Mouse (Mus musculus): Measurements from ENCODE around the gene Apoc1.
A peak's percentile ranks its signal among the peaks of the same experiment; 100 is the strongest.
"Not testable (repeated sequence)": the region's sequence is repeated elsewhere in the genome, so short reads cannot be mapped to it uniquely, and the experiment has no call there.

The Apoc1 gene

GRCm38 (mm10) chr7:19697949-19698906, 5.8 kb upstream of the Apoc1 start:
- peak; percentile 65 for DNase-seq (ENCODE audit: low read depth, low spot score)
- Histone ChIP-seq H3K27me3 (ENCODE audit: control insufficient read depth, insufficient read depth, low read length, poor library complexity, severe bottlenecking) (no peaks in the 10 kb centered on the region), H3K36me3 (ENCODE audit: control insufficient read depth, insufficient read depth, low read length, poor library complexity, severe bottlenecking) (no peaks in the 10 kb centered on the region)

GRCm38 (mm10) chr7:19696336-19696873, 3.9 kb upstream of the Apoc1 start:
- Histone ChIP-seq H3K27me3 (ENCODE audit: control insufficient read depth, insufficient read depth, low read length, poor library complexity, severe bottlenecking) (no peaks in the 10 kb centered on the region), H3K36me3 (ENCODE audit: control insufficient read depth, insufficient read depth, low read length, poor library complexity, severe bottlenecking) (no peaks in the 10 kb centered on the region)
- DNase-seq (ENCODE audit: low read depth, low spot score), result no peak

DNA sequence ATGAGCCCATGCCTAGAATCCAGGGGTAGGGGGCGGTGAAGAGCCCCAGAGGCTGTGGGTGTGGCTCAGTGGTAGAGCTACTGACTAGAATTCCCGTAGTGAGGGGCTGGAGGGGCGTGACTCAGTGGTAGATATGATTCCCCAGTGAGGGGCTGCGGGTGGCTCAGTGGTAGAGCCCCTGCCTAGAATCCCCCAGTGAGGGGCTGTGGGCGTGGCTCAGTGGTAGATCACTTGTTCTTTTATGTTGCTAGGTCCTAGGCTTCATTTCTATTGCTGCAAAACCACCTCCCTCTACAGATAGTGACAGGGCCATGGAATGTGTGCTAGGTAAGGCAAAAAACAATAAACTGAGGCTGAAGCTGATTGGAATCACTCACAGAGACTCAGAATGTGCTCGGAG, 3.4 kb upstream of the Apoc1 start:
- DNase-seq (ENCODE audit: low read depth, low spot score), result no peak
- no peaks in the 10 kb centered on the region for H3K36me3 ChIP-seq (ENCODE audit: control insufficient read depth, insufficient read depth, low read length, poor library complexity, severe bottlenecking)
- H3K27me3 ChIP-seq (ENCODE audit: control insufficient read depth, insufficient read depth, low read length, poor library complexity, severe bottlenecking), result no peaks in the 10 kb centered on the region

DNA sequence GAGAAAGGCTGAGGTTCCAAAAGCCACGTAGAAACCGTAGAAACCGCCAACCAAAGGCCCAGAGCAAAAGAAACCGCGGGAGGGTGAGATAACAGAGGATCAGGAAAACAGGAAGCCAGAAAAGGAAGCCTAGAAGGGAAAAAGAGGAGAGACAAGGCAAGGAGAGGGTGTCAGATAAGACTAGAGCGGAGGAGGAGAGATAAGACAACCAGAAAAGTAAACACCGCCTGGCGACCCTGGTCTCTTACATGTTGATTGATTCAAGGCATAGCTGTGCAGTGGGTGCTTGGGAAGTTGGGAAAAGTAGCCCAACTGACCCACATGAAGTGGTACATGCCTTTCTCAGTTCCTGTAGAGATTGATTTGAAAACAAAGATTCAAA, 2.7 kb upstream of the Apoc1 start:
- no peaks in the 10 kb centered on the region for H3K36me3 ChIP-seq (ENCODE audit: control insufficient read depth, insufficient read depth, low read length, poor library complexity, severe bottlenecking)
- DNase-seq (ENCODE audit: low read depth, low spot score), result no peak
- H3K27me3 ChIP-seq (ENCODE audit: control insufficient read depth, insufficient read depth, low read length, poor library complexity, severe bottlenecking), result no peaks in the 10 kb centered on the region

- DNase-seq (ENCODE audit: low read depth, low spot score), result no peak
- no peaks in the 10 kb centered on the region for H3K27me3 ChIP-seq (ENCODE audit: control insufficient read depth, insufficient read depth, low read length, poor library complexity, severe bottlenecking)
- no peaks in the 10 kb centered on the region for H3K36me3 ChIP-seq (ENCODE audit: control insufficient read depth, insufficient read depth, low read length, poor library complexity, severe bottlenecking)
These were observed 2.1 kb upstream of the Apoc1 start for GRCm38 (mm10) chr7:19694336-19695212.

- Histone ChIP-seq H3K36me3 (ENCODE audit: control insufficient read depth, insufficient read depth, low read length, poor library complexity, severe bottlenecking) (no peaks in the 10 kb centered on the region), H3K27me3 (ENCODE audit: control insufficient read depth, insufficient read depth, low read length, poor library complexity, severe bottlenecking) (no peaks in the 10 kb centered on the region)
- no peak for DNase-seq (ENCODE audit: low read depth, low spot score)
These were observed 961 bp upstream of the Apoc1 start for GRCm38 (mm10) chr7:19693421-19693820.

DNA sequence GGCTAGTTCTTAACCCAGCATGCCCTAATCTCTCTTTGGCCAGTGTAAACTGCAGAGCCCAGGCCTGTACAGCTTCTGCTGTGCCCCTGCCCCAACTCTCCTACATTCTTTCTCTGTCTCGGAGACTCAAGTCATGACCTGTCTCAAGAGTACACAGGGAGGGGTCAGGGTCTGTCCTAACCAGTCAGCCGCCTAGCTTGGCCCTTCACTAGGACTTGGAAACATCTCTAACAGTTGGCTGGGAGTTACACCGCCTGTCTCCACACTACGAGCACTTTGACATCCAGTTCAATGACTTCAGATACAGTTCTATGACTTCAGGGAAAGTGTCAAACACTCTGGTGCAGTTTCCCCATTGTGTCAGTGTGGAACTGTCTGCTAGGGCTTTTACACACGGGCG, 1.0 kb downstream of the Apoc1 start:
- H3K27me3 ChIP-seq (ENCODE audit: control insufficient read depth, insufficient read depth, low read length, poor library complexity, severe bottlenecking), result no peaks in the 10 kb centered on the region
- no peaks in the 10 kb centered on the region for H3K36me3 ChIP-seq (ENCODE audit: control insufficient read depth, insufficient read depth, low read length, poor library complexity, severe bottlenecking)
- no peak for DNase-seq (ENCODE audit: low read depth, low spot score)

DNA sequence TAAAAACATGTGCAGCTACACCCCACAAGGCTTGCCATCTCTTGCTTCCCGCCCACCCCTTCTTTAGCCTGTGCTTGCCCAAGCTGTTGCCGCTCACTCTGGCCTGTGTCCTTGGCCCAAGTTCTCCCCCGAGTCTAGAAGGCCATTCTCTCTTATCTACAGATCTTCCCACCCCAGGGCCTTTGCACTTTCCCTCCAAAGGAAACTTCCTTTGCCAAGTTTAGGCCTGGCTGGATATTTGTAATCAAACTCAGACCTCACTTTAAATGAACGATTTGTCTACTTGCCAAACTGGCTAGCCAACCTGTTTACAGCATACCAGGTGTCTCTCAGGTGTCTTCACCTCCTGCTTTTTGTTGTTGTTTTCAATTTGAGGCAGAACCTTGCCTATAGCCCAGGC, 1.6 kb downstream of the Apoc1 start:
- no peak for DNase-seq (ENCODE audit: low read depth, low spot score)
- Histone ChIP-seq H3K36me3 (ENCODE audit: control insufficient read depth, insufficient read depth, low read length, poor library complexity, severe bottlenecking) (no peaks in the 10 kb centered on the region), H3K27me3 (ENCODE audit: control insufficient read depth, insufficient read depth, low read length, poor library complexity, severe bottlenecking) (no peaks in the 10 kb centered on the region)

- no peaks in the 10 kb centered on the region for H3K36me3 ChIP-seq (ENCODE audit: control insufficient read depth, insufficient read depth, low read length, poor library complexity, severe bottlenecking)
These were observed 3.8 kb downstream of the Apoc1 start for GRCm38 (mm10) chr7:19688611-19689010.

GRCm38 (mm10) chr7:19688101-19688500, 4.4 kb downstream of the Apoc1 start:
- no peaks in the 10 kb centered on the region for H3K36me3 ChIP-seq (ENCODE audit: control insufficient read depth, insufficient read depth, low read length, poor library complexity, severe bottlenecking)
- no peaks in the 10 kb centered on the region for H3K27me3 ChIP-seq (ENCODE audit: control insufficient read depth, insufficient read depth, low read length, poor library complexity, severe bottlenecking)
- no peak for DNase-seq (ENCODE audit: low read depth, low spot score)

More at GRCm38 (mm10) chr7:19688611-19689010, 3.8 kb downstream of the Apoc1 start:
- no peaks in the 10 kb centered on the region for H3K27me3 ChIP-seq (ENCODE audit: control insufficient read depth, insufficient read depth, low read length, poor library complexity, severe bottlenecking)
- no peak for DNase-seq (ENCODE audit: low read depth, low spot score)

- not testable (repeated sequence) for H3K36me3 ChIP-seq (ENCODE audit: control insufficient read depth, insufficient read depth, low read length, poor library complexity, severe bottlenecking); DNase-seq (ENCODE audit: low read depth, low spot score); H3K27me3 ChIP-seq (ENCODE audit: control insufficient read depth, insufficient read depth, low read length, poor library complexity, severe bottlenecking)
These were observed 5.4 kb downstream of the Apoc1 start for GRCm38 (mm10) chr7:19686927-19687583.

DNA sequence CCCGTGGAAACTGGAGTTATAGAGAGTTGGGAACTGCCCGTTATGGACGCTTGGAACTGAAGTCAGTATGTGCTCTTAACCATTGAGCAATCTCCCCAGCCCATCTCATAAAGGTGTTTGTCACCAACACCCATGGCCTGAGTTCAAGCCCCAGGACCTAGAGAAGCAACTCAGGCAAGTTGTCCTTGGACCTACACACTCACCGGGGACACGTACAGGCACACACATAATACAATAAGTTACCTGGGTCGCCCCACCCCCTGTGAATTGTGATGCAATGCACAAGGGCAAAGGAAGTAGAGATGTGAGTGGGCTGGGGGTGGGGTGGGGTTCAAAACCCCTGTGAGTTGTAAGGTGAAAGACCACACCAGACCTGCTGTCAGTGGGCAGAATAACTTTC, 5.9 kb downstream of the Apoc1 start:
- no peak for DNase-seq (ENCODE audit: low read depth, low spot score)
- no peaks in the 10 kb centered on the region for H3K27me3 ChIP-seq (ENCODE audit: control insufficient read depth, insufficient read depth, low read length, poor library complexity, severe bottlenecking)
- no peaks in the 10 kb centered on the region for H3K36me3 ChIP-seq (ENCODE audit: control insufficient read depth, insufficient read depth, low read length, poor library complexity, severe bottlenecking)

GRCm38 (mm10) chr7:19685374-19685773, 7.1 kb downstream of the Apoc1 start:
- DNase-seq (ENCODE audit: low read depth, low spot score), result no peak
- H3K27me3 ChIP-seq (ENCODE audit: control insufficient read depth, insufficient read depth, low read length, poor library complexity, severe bottlenecking), result no peaks in the 10 kb centered on the region
- no peaks in the 10 kb centered on the region for H3K36me3 ChIP-seq (ENCODE audit: control insufficient read depth, insufficient read depth, low read length, poor library complexity, severe bottlenecking)

DNA sequence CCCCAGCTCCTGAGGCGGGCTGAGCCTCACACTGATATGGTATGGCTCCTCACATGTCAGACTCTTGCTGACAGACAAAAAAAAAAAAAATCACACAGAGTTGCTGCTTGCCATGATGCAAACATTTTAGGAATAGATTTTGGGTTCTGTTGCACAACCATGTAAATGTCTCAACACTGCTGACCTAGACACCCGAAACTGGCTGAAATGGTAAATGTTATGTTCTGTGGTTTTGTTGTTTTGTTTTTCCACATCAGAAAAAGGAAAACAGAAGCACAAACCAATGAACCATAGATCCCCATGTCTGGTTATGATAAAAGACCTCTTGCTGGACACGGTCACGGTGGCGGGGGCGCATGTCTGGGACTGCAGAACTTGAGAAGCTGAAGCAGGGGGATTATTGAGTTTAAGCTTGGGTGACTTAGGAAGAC, 8.7 kb downstream of the Apoc1 start:
- H3K27me3 ChIP-seq (ENCODE audit: control insufficient read depth, insufficient read depth, low read length, poor library complexity, severe bottlenecking), result no peaks in the 10 kb centered on the region
- no peaks in the 10 kb centered on the region for H3K36me3 ChIP-seq (ENCODE audit: control insufficient read depth, insufficient read depth, low read length, poor library complexity, severe bottlenecking)
- DNase-seq (ENCODE audit: low read depth, low spot score), result peak; percentile 72

Measured in splenic B cell, adult 2 months (primary cell).